10 mouse cellular contexts compared by ENCODE assay signal in genomic region chr14:22760241-22761039, GRCm38 (mm10).
A peak's percentile ranks its signal among the peaks of the same experiment; 100 is the strongest.
DNase-seq lines count a peak whose midpoint lies in the region; ATAC-seq lines count a peak whose summit lies in the region.
"Had no signal": no experiment of that assay in that cellular context is flagged by ENCODE, and none has a peak within 500 bp of the region (broad histone marks: within the 10 kb centered on the region; RNA-seq: fewer than 3 reads in every experiment).

No protein-coding gene starts in this region.

- H3K27me3 ChIP-seq in heart, embryonic 13.5 days (replicated peaks): no peaks in the 10 kb centered on the region
- no peaks in the 10 kb centered on the region for H3K27me3 ChIP-seq in stomach, embryonic 15.5 days (replicated peaks)
- H3K27me3 ChIP-seq in hindbrain, embryonic 11.5 days (ENCODE audit: control insufficient read depth, insufficient read depth, low read length): no peaks in the 10 kb centered on the region
- H3K27me3 ChIP-seq: hindbrain, embryonic 12.5 days had no signal

- peak overlapping the region; percentile 79 for H3K27ac ChIP-seq in heart, embryonic 13.5 days (replicated peaks)
- H3K27ac ChIP-seq in stomach, embryonic 15.5 days: peak overlapping the region; percentile 71
- no peak overlapping the region for H3K27ac ChIP-seq in hindbrain, embryonic 11.5 days (ENCODE audit: low read depth, low read length)
- H3K27ac ChIP-seq: hindbrain, embryonic 12.5 days had no signal

- no peaks in the 10 kb centered on the region for H3K36me3 ChIP-seq in heart, embryonic 13.5 days
- no peaks in the 10 kb centered on the region for H3K36me3 ChIP-seq in stomach, embryonic 15.5 days
- H3K36me3 ChIP-seq in hindbrain, embryonic 11.5 days (ENCODE audit: control insufficient read depth, insufficient read depth, low read length): no peaks in the 10 kb centered on the region
- H3K36me3 ChIP-seq: hindbrain, embryonic 12.5 days had no signal

- DNase-seq in heart, adult 11 months: peak; percentile 93
- no peak for DNase-seq in heart, postnatal 25 days (ENCODE audit: low spot score)
- peak; percentile 76 to 86 for DNase-seq in kidney, postnatal 4 days
- no peak for DNase-seq in hindbrain, embryonic 11.5 days (ENCODE audit: low spot score)
- DNase-seq in T-cell, adult 2 months (ENCODE audit: low spot score): no peak
- DNase-seq in cerebellum, adult 11 months: no peak
- DNase-seq: cerebellum, postnatal 10 days had no signal

- H3K4me2 ChIP-seq in heart, embryonic 13.5 days: no peak overlapping the region
- H3K4me2 ChIP-seq in stomach, embryonic 15.5 days: no peak overlapping the region
- no peak overlapping the region for H3K4me2 ChIP-seq in hindbrain, embryonic 11.5 days (replicated peaks; ENCODE audit: low read depth, low read length)
- H3K4me2 ChIP-seq: hindbrain, embryonic 12.5 days had no signal

- no peak overlapping the region for H3K4me3 ChIP-seq in heart, embryonic 13.5 days
- H3K4me3 ChIP-seq in stomach, embryonic 15.5 days (replicated peaks): no peak overlapping the region
- H3K4me3 ChIP-seq in hindbrain, embryonic 11.5 days (ENCODE audit: low read depth, low read length): no peak overlapping the region
- H3K4me3 ChIP-seq: hindbrain, embryonic 12.5 days had no signal

- ATAC-seq in heart, embryonic 13.5 days (ENCODE audit: extremely low read depth, insufficient number of reproducible peaks, low FRiP score, low TSS enrichment): no peak
- ATAC-seq in stomach, embryonic 15.5 days (ENCODE audit: insufficient read depth, low FRiP score, low read depth): peak; percentile 82
- no peak for ATAC-seq in hindbrain, embryonic 11.5 days (ENCODE audit: low FRiP score)

- intact Hi-C loops in heart, postnatal 25 days (cut with DNase I): loop anchor here (5.0 kb wide), 1 partner anchor 113 kb away; no protein-coding TSS in a partner anchor

- H3K9ac ChIP-seq in heart, embryonic 13.5 days: no peak overlapping the region
- H3K9ac ChIP-seq in stomach, embryonic 15.5 days: no peak overlapping the region
- no peak overlapping the region for H3K9ac ChIP-seq in hindbrain, embryonic 11.5 days (ENCODE audit: low read depth, low read length)
- H3K9ac ChIP-seq: hindbrain, embryonic 12.5 days had no signal

- no peaks in the 10 kb centered on the region for H3K9me3 ChIP-seq in heart, embryonic 13.5 days
- H3K9me3 ChIP-seq in stomach, embryonic 15.5 days: no peaks in the 10 kb centered on the region
- H3K9me3 ChIP-seq in hindbrain, embryonic 11.5 days (ENCODE audit: control insufficient read depth, low read length): no peaks in the 10 kb centered on the region
- H3K9me3 ChIP-seq: hindbrain, embryonic 12.5 days had no signal

- 47% methylated on average over 7 of the region's 7 CpGs for WGBS in heart, embryonic 13.5 days
- 29% methylated on average over 7 of the region's 7 CpGs for WGBS in stomach, embryonic 15.5 days
- WGBS in hindbrain, embryonic 11.5 days: 80% methylated on average over 7 of the region's 7 CpGs

- peaks cover 27% of the 10 kb centered on the region for H3K4me1 ChIP-seq in heart, embryonic 13.5 days
- H3K4me1 ChIP-seq in stomach, embryonic 15.5 days: peaks cover 12% of the 10 kb centered on the region
- H3K4me1 ChIP-seq in hindbrain, embryonic 11.5 days (replicated peaks; ENCODE audit: control insufficient read depth, insufficient read depth, low read length): no peaks in the 10 kb centered on the region
- H3K4me1 ChIP-seq: hindbrain, embryonic 12.5 days had no signal

Comparison
In these comparisons a context has a peak if more than half of its experiments do, and no peak if none do; other contexts are left out.
1. DNase-seq: peak in heart, adult 11 months (single experiment) and kidney, postnatal 4 days (2 of 2); none in heart, postnatal 25 days (single experiment), hindbrain, embryonic 11.5 days (single experiment), T-cell, adult 2 months (single experiment) and cerebellum, adult 11 months (single experiment).